Mouse (Mus musculus) 3134 (cell line): ENCODE measurements around the gene Cxcr5.

Experiments used
- DNase-seq: peaks from one replicate; pipeline ENCODE4 v3.0.0-alpha.2; 2011; ENCODE audit warnings: low spot score; ENCODE audit not compliant: insufficient read length; ENCODE audit errors: extremely low read depth

Gene Cxcr5

DNA sequence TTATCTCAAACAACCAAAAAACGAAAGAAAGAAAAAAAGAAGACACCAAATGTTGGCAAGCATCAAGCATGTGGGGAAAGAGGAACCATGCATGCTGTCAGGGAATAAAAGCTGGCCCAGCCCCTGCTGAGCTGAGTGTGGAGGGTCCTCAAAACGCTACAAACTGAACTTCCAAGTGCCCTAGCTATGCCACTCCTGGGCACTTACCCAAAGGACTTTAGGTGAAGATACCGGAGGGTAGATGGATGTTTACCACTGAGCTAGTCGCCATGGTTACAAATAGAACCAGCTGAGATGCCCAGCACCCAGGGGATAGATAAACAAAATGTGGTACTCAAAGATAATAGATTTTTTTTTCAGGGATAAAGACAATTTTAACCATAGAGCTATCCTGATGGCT is at the start of gene Cxcr5:
Gene Cxcr5, minus strand, starts transcription at position 281 of the 400 bp plus-strand sequence.
- DNase-seq, result no peak

DNA sequence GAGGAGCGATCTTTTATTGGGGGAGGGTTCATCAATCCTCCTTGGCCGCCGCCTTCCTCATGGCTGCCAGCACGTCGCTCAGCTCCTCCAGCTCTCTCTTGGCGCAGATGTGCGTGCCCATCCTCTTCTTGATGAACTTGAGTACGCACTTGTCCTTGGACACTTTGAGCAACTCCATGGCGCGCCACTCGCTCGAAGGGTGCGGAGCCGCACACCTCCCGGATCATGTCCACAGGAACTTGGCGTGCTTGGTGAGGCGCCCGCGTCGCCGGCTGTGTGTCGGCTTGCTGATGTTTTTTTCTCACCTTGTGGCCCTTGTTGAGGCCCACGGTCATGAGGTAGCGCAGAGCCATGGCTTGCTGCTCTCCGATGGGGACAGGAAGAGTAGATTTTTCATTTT is 48.7 kb upstream of the Cxcr5 start:
- DNase-seq, result no peak

DNA sequence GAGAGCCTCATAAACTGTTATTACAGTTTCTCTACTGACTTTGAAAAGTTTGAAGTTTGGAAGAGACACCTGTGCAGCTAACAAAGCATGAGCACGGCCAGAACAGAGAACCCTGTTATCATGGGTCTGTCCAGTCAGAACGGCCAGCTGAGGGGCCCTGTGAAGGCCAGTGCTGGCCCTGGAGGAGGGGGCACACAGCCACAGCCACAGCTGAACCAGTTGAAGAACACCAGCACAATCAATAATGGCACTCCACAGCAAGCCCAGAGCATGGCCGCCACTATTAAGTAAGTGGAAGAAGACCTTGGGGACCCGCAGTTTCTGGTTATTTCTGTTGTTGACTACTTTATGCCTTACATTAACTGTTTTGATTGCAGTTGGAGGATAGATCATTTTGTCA is 45.6 kb upstream of the Cxcr5 start:
- DNase-seq, result no peak

DNA sequence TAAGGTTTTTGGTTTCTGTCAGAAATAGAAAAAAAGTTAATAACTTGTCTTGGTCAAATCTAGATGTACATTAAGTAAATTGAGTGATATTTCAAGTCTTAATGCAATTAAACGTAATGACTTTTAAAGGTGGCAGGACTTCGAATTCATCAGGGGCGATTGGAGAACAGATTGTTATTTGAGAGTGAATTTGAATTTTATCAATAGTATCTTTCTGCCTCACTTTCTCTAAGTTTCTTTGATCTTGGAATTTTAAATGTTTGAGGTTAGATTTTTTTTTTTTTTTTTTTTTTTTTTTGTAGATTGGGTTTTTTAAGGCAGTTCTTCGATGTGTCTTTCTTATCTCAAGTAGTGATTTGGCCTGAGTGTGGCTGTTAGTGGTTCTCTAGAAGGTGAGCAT is 45.0 kb upstream of the Cxcr5 start:
- no peak for DNase-seq

DNA sequence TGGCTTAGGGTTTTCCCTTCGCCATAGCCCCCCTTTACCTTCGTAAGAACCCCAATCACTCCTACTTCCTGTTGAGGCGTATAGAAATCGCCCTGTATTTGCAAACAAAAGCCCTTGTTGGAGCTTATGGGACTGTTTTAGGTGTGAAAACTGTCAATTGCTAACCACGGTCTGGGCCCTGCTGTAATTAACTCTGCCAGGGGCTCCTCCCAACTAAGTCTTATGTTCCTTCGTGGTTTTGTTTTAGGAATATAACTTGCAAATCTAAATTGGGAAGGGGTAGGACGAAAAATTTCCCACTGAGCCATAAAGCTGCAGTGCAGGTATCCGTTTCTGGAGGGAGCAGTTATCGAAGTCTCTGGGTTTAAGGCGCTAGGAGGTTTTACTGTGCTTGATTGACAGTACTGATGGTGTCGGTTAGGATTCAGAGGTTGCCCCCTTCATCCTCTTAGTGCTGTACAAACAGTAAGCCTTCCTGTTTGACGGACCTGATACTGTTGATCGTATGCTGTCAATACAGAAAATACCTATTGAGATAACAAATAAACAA is 44.0 kb upstream of the Cxcr5 start:
- DNase-seq, result no peak

DNA sequence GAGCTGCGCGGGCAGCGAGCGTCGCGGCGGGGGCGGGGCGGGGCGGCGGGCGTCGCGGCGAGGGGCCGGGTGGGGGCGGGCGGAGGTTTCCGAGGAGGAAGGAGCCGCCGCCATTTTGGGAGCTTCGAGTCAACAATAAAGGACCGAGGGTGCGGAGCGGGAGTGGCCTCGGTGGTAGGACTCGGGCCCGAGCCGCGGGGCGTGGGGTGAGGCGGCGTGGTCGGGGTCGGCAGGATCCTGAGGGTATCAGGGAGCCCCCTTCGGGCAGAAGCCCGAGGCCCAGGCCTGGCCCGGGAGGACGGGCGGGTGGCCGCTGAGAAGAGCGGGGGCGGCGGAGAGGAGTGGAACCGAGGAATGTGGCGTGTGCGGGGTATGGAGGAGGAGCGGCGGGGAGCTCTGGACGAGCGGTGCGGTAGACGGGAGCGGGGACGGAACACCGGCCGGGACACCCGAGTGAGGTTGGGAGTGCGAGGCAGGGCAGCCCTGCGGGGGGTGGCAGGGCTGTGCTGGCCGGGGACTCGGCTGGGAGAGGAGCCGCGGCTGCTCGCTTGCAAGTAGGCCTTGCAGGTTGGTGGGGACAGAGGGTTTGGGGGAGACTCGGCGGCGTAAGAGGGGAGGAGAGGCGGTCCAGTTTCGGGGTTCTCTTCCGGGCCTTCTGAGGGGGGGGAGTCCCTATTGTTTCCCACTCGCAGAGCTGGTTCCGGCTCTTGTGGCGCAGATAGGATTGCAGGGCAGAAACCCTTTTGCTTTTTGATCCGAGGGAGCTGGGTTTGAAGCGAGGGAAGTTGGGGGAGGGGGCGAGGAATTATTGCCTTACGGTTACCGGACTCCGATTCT is 43.3 kb upstream of the Cxcr5 start, which contains the start of gene Ddx6:
Gene Ddx6, plus strand, starts transcription at position 114 of the 837 bp plus-strand sequence.
- DNase-seq, result peak; percentile 70

DNA sequence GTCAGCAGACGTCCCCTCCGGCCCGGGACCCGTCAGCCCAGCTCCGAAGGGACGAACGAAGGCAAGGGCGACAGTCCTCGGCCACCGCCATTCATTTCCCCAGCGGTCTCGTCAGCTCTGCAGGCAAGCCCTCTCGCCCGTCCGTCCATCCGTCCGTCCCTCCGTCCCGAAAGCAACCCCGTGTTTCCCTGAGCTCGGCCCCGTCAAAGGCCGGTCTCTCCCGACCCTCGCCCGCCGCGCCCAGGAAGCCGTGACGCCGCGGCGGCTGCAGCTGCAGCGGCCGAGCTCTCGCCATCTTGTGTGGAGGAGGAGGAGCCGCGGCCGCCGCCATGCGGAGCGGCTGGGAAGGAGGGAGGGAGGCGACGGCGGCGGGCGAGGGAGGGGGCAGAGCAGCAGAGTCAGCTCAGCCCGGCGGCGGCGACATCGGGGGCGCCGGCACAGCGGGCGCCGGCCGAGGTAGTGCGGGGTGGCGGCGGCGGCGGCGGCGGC is 42.7 kb upstream of the Cxcr5 start:
- peak; percentile 74 for DNase-seq

DNA sequence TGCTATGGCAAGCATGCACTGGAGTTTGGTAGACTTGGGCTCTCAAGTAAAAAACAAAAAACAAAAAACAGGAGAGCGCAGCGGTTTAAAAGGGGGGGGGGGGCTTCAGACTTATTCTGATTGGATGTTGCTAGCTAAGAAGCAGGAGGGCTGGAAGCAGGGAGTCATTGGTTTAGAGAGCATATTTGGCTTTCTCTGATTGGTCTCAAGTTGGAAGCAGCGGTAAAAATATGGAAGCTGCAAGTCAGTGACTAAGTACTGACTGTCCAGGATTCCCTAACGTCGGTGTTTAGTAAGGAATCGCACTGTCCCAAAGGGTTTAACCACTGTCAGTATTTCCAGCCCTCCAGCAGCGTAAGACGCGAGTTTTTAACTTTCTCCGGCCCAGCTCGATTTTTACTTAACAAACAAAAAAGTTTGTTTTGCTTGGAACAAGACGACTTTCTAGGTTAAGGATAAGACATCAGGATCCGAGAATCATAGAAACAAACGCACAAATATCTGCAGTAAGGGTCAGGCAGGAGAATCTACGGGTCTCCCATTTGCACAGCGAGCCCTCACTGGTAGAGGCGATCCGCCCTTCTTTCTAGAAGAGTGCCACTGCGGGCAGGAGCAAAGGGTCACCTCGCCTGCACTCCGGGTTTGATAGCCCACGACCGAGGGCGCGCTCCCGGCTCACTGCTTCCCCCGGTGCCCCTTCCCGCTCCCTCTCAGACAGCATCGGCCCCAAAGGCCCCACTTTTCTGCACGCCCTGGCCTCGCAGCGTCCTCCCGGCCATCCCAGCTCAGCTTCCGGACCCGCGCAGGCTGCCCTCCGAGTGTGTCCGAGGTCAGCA is 42.0 kb upstream of the Cxcr5 start:
- DNase-seq, result peak; percentile 72

DNA sequence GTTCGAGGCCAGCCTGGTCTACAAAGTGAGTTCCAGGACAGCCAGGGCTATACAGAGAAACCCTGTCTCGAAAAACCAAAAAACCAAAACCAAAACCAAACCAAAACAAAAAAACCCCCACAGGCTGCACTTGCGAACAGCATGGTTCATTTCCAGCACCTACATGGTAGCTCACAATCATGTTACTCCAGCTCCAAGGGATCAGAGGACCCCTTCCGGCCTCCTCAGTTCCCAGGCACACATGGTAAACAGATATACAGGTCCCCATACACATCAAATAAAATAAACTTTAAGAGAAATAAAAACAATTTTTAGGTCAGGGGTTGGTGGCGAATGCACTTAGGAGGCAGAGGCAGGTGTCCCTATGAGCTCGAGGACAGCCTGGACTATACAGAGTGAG is 41.1 kb upstream of the Cxcr5 start:
- DNase-seq, result no peak

DNA sequence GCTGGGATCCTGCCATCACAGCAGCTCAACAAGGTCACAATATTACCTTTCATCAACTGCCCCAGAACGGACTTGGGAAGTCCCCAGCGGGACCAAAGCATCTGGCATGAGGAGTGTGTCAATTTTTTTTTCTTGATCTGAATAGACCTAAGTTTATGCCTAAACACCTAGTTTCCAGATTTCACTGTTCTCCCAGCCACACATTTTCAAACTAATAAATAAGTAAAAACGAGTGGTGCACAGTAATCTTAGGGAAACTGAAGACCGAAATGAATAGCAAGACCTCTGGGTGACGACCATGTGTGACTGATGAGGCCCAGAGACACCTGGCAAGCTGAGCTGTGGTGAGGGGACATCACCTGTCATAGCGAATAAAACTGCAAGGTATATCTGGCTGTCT is 39.1 kb upstream of the Cxcr5 start:
- no peak for DNase-seq

DNA sequence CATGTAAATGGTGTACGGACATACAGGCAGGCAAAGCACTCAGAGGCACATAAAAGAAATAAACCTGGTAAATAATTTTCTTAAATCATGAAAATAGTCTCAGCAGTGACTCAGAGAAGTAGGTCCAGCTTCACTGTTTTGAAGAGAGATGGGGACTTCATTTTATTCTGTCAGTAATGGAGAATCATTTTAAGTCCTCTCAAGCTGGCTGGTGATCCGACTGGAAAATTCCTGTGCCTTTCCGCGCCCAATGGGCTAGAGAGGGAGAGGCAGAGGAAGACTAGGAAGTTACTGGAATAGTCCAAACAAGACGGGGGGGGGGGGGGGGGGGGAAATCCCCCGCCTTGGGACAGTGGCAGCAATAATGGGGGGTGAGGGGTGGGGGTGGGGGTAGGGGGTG is 37.9 kb upstream of the Cxcr5 start:
- no peak for DNase-seq

DNA sequence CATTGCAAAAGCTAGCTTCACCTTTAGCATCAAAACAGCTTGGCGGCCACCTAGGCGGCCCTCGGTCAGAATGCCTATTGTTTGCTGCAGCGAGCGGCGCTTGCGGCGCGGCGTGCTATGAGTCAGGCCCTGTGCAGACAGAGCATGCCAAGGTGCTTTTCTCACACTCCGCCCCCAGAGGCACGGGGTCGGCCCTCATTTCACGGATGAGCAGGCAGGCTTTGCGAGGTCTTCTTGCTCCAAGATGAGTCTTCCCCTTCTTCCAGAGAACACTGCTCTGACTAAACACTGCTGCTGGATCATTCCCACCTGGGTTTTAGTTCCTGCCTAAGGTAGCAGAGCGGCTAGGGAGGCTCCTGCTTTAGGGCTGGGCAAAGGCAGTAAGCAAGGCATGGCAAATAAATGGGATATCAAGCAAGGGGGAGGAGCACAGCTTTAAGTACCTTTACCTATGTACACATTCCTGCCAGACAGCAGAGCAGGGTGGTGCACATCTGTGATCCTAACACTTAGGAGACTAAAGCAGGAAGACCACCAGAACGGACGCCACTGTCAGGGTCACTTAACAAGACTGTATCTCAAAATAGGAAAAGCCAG is 37.3 kb upstream of the Cxcr5 start:
- DNase-seq, result peak; percentile 9

DNA sequence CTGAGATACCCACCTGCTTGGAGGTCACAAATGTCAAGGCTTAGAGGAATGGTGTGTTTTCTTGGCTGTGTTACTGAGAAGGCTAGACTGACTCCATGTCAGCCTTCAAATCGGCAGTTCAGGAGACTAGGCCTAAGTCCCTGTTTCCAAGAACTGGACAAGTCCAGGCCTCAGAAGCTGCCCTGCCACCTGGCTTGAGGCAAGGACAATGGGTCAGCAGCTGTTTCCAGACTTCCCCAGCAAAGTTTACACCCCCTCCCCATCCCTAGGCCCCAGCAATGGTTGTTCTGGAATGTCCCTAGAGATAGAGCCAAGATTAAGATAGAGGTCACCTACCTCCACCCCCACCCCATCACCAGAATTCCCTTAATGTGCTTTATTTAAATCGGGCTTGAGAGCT is 36.1 kb upstream of the Cxcr5 start:
- DNase-seq, result no peak

DNA sequence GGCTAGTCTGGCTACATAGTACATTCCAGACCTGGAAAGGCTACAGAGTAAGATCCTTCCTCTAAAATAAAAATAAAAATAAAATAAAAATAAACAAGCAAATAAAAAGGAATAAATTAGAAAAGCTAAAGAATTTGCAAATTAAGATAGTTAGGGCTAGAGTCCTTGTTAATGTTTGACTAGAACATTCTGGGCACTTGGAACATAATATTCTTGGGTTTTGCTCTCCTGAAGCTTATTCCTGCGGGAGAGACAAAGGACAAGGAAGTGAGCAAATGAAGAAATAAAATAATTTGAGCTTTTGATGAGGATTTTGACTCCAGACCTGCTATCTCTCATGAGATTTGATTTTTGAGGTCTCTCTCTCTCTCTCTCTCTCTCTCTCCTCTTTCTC is 33.9 kb upstream of the Cxcr5 start:
- no peak for DNase-seq

DNA sequence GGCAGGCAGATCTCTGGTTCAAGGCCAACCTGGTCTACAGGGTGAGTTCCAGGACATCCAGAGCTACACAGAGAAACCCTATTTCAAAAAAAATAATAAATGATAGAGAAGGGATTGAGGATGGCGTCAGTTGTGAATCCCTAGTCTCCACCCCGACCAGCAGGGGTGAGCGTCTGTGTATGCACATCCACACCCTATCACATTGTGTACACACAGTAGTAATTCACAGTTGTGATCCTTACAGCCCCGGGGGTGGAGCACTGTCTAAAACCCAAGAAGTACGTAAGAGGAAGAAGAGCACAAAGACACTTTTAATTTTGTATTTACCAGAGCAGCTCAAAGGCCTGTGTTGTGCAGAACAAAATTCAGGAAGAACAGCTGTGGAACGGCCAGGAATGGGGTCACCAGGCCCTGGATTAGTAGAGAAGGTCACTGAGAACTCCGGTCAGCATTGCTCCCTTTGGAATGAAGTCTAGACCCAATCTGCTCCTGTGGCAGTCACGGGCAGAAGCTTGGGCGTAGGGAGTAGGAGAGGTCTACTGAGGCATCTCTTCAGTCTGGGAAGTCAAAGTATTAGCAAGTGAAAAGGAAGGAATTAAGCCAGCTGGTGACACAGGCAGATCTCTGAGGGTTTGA is 33.3 kb upstream of the Cxcr5 start:
- DNase-seq, result no peak

DNA sequence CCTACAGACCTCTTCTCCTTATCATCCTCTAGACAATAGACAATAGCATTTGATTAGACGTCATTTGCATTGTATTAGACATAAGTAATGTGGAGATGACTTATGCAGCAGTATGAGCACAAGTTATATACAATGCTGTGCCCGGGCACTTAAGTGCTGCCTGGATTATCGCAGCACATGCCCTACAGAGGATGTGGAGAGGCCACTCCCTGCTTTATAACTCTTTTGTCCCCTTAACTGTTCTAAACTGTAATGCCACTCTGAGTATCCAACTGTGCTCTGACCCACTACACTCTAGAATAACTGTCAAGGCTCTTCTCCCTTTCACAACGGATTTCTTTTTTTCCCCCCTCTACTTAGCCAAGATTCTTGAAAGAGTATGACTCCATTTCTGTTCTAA is 32.2 kb upstream of the Cxcr5 start:
- DNase-seq, result no peak

DNA sequence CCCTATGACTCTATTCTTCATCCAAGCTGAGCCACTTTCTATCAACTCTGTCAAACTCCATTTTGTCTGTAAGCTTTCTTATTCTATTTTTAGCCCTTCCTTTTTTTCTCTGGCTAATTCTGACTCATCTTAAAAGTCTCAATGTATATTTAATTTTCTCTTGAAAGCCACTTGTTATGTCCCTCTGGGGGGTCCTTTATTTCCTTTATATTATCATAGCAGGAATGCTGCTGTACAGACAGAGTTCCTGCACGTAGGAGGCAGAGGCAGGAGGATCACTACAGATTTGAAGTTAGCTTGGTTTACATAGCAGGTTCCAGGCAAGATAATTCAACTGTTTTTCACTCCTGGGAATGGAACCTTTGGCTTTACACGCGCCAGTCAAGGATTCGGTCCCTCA is 31.5 kb upstream of the Cxcr5 start:
- no peak for DNase-seq

DNA sequence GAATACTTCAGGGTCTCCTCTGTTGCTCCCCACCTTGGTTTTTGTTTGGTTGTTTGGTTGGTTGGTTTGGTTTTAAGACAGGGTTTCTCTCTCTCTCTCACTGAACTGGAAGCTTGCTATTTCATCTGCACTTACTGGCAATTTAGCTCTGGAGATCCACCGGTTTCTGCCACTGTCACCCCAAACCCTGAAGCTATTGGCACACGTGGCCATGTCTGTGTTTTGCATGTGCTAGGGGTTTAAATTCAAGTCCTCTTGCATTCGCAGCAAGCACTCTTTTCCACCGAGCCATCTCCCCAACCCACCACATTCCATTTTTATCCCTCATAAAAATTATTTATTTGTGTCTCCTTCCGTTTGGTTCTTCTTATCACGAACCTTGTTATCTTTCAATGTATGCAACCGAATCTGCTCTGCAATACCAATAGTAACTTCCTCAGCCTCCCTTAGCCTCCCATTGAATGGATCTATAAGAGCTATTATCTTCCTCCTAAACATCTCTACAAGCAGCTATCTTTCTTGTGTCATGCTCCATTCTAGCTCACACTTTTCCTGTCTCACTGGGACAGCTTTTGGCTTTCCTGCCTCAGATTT is 30.0 kb upstream of the Cxcr5 start:
- no peak for DNase-seq

DNA sequence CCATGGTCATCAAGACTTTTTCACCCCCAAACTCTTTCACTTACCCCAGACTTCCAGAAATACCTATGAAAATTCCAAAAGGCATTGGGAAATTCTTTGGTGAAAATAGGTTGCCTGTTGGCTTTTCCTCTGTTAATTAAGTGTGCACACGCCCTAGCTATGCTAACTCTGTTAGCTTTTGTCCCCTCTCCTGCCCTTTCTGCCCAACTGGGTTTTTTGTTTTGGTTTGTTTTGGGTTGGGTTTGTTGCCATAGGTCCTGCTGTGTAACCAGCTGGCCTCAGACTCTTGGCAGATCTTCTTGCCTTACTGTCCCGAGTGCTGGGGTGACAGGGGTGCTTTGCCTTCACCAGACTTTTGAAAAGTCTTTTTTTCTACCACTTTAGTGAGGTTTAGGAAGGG is 29.3 kb upstream of the Cxcr5 start:
- DNase-seq, result no peak

DNA sequence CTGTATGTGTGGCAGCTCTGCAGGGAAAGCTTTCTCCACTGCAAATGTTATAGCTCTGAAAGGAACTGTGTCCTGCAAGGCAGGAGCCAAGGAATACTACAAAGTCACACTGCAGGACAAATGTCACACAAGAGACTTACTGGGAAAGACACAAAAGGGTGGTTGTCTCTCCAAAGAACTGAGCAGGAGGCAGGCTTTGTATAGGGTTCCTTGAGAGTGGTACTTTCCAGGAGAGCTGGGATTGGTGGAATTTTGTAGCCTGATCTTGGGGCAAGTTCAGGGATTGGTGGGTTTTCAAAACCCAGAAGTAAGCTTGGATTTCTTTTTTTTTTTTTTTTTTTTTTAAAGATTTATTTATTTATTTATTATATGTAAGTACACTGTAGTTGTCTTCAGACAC is 27.4 kb upstream of the Cxcr5 start:
- DNase-seq, result no peak
